Mouse (Mus musculus) liver, embryonic 14.5 days (tissue): ENCODE results near the gene Stxbp1. TPM values are rescaled to one million over a fixed set of nuclear protein-coding genes. Genes with fewer than 3 reads are reported as not detected.

ENCODE experiments used
- ATAC-seq: fragments of 200-750 bp; cut with Nextera tagmentation; 2 replicates; pipeline ENCODE4 v1.8.0; 2017; ENCODE audit warnings: moderate number of reproducible peaks, mild to moderate bottlenecking, moderate library complexity; ENCODE audit not compliant: insufficient read depth
- DNase-seq, 3 experiments: peaks; one replicate each; pipeline ENCODE4 v3.0.0-alpha.2; 2012 to 2013; ENCODE audit warnings: low read depth in 3 of 3, low spot score in 3 of 3
- H3K27ac ChIP-seq: fragments of 300-500 bp; sonication (generic); 2 replicates; pipeline ENCODE4 v1.5.1; 2014; ENCODE audit warnings: moderate library complexity, mild to moderate bottlenecking, control low read depth, inconsistent platforms
- H3K27me3 ChIP-seq: fragments of 300-500 bp; sonication (generic); 2 replicates; pipeline ENCODE4 v1.6.1; 2014; ENCODE audit warnings: mild to moderate bottlenecking, low read length, moderate library complexity; ENCODE audit not compliant: control insufficient read depth, insufficient read depth
- H3K36me3 ChIP-seq: fragments of 300-500 bp; sonication (generic); replicated peaks from 2 replicates; pipeline ENCODE4 v1.6.1; 2014; ENCODE audit warnings: low read depth; ENCODE audit not compliant: control insufficient read depth, insufficient read depth
- H3K4me1 ChIP-seq, 2 experiments: fragments of 200-500 bp in 1 of 2; fragments of 300-500 bp in 1 of 2; sonication (generic) in 1 of 2; replicated peaks; 2 replicates each; pipeline ENCODE4 v1.6.1; 2012 to 2014; ENCODE audit warnings: antibody characterized with exemption in 1 of 2, inconsistent platforms in 1 of 2, low read length in 1 of 2; ENCODE audit not compliant: control insufficient read depth in 2 of 2, insufficient read depth in 2 of 2
- H3K4me2 ChIP-seq: fragments of 300-500 bp; sonication (generic); 2 replicates; pipeline ENCODE4 v1.6.1; 2014; ENCODE audit warnings: low read depth, mild to moderate bottlenecking, control low read depth, moderate library complexity
- H3K4me3 ChIP-seq, 2 experiments: fragments of 200-500 bp in 1 of 2; fragments of 300-500 bp in 1 of 2; sonication (generic) in 1 of 2; 2 replicates each; pipeline ENCODE4 v1.5.1; 2012 to 2014; ENCODE audit warnings: low read depth in 2 of 2, low read length in 2 of 2, mild to moderate bottlenecking in 2 of 2, control low read depth in 1 of 2, inconsistent platforms in 1 of 2, moderate library complexity in 1 of 2; ENCODE audit not compliant: insufficient read depth in 1 of 2
- H3K9ac ChIP-seq: fragments of 300-500 bp; sonication (generic); replicated peaks from 2 replicates; pipeline ENCODE4 v1.6.1; 2014; ENCODE audit warnings: mild to moderate bottlenecking, control low read depth, moderate library complexity
- H3K9me3 ChIP-seq: fragments of 300-500 bp; sonication (generic); 2 replicates; pipeline ENCODE4 v1.6.1; 2016; ENCODE audit warnings: low read length, mixed read lengths; ENCODE audit not compliant: control insufficient read depth
- CTCF ChIP-seq: IDR thresholded peaks from 2 replicates; pipeline ENCODE4 v1.5.1; 2016; ENCODE audit warnings: antibody characterized with exemption, low read depth, control low read depth
- EP300 ChIP-seq: IDR thresholded peaks from 2 replicates; pipeline ENCODE4 v1.6.1; 2016; ENCODE audit warnings: antibody characterized with exemption, low read depth
- WGBS: fragments of 180-500 bp; shearing (Covaris S2); extraction: QIAGEN DNeasy Blood & Tissue Kit; methylation state at CpG from one replicate; pipeline ENCODE4 v1.1.7; 2014; ENCODE audit not compliant: insufficient replicate concordance; 5-methylcytosine and 5-hydroxymethylcytosine counted together
- polyA plus RNA-seq, 2 experiments: library from polyadenylated mRNA; depleted of rRNA in 1 of 2; stranded (reverse) in 1 of 2; unstranded in 1 of 2; fragments of >200 nt; fragmentation: Nextera tagmentation in 1 of 2; extraction: Ambion mirVana in 1 of 2; gene quantifications; 2 replicates each; pipeline versions ENCODE4 v1.2.1 to v1.2.3; 2012 to 2014

The Stxbp1 gene
- polyA plus RNA-seq, 2 experiments = 2.1 to 2.6 TPM

DNA sequence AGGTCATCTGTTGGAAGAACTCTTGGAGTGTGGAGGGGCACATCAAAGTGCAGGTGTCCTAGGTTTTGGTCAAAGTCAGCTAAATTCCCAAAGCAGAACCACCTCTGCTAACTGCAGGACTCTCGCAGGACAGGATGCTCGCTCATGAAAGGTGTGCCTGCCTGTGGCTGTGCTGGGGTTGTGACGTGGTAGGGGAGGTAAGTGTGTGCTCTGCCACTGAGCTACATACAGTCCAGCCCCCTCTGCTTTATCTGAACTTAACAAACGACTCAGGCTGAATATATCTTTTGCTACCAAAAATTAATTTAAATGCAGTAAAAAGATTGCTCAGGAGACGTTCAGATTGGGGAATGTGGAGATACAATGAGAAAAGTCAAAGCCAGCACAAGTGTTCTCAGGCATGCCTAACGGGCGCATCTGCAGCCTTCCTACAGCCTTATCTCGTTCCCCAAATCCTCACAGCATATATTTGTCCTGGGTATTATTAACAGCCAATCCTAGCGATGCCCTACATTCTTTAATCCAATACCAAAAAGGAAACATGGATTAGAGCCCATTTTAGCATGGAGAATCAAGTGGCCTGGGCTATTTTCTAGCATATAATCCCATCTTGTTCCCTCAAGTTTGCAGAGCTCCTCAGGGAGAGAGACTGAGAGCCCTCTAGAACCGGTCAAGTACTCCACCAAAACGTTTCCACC is 17.9 kb downstream of the Stxbp1 start:
- H3K27ac ChIP-seq = no peak overlapping the region
- DNase-seq (no peak), ATAC-seq (no peak)
- H3K4me1 ChIP-seq = no peaks in the 10 kb centered on the region
- WGBS = 35% methylated on average over 11 of the region's 11 CpGs
- H3K36me3 ChIP-seq = no peaks in the 10 kb centered on the region
- H3K4me2 ChIP-seq = no peak overlapping the region
- H3K9ac ChIP-seq = no peak overlapping the region
- no peak overlapping the region for H3K4me3 ChIP-seq
- no peaks in the 10 kb centered on the region for H3K9me3 ChIP-seq
- no peaks in the 10 kb centered on the region for H3K27me3 ChIP-seq
- no peak for TF ChIP-seq CTCF
- TF ChIP-seq EP300 = no peak

DNA sequence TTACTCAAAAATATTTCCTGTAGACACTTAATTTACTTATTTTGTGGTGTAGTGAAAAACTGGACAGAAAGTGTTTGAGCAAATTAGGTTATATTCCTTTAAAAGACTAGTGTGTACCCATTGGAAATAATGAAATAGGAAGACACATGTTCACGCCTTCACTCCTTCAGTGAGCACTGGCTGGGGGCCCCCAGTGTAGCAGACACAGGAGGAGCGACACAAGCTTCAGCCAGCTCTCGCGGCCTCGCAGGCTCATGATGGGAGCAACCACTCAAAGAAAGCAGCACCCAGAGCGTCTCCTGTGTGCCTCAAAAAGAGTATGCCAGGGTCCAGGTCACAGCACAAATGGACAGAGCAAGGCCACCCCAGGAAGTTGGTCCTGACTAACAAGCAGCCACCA is 21.2 kb downstream of the Stxbp1 start:
- H3K9me3 ChIP-seq = no peaks in the 10 kb centered on the region
- H3K36me3 ChIP-seq = no peaks in the 10 kb centered on the region
- no peak overlapping the region for H3K9ac ChIP-seq
- no peaks in the 10 kb centered on the region for H3K4me1 ChIP-seq
- no peak overlapping the region for H3K4me3 ChIP-seq
- no peaks in the 10 kb centered on the region for H3K27me3 ChIP-seq
- H3K4me2 ChIP-seq = no peak overlapping the region
- no peak for DNase-seq
- TF ChIP-seq EP300 = no peak
- 70% methylated on average over 6 of the region's 6 CpGs for WGBS
- H3K27ac ChIP-seq = no peak overlapping the region
- ATAC-seq = no peak

DNA sequence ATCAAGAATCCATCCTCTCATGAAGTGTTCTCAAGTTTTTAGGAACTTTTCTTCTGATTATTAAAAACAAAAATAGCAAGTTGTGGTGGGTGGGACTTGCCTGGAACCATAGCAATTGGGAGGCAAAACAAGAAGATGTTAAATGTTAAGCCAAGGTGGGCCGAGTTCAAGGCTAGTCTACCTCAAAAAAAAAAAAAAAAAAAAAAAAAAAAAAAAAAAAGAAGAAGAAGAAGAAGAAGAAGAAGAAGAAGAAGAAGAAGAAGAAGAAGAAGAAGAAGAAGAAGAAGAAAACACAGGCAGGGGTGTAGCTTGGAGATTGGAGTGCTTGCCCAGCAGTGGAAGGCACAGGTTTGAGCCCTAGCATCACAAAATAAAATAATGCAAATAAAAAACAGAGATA is 22.3 kb downstream of the Stxbp1 start:
- ATAC-seq = no peak

DNA sequence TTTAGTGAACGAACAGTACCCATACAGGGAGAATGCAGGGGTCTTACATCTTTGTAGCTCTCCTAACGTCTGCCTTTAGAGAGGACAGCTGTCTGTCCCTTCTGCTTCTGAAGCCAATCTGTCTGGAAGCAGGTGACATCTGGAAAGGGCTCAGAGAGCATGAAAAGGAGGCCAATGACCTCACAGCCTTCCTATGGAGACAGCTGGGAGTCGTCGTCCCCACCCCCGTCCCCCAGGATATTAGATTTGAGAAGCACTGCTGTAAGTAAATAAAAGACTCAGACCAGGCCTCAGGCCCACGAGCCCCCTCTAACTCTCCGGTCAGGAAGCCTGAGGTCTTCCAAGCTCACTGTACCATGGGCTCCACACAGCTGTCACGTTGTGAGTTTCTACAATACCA is 22.9 kb downstream of the Stxbp1 start:
- H3K27ac ChIP-seq = no peak overlapping the region
- H3K36me3 ChIP-seq = no peaks in the 10 kb centered on the region
- no peak overlapping the region for H3K9ac ChIP-seq
- H3K4me3 ChIP-seq = no peak overlapping the region
- DNase-seq = no peak
- H3K9me3 ChIP-seq = no peaks in the 10 kb centered on the region
- ATAC-seq = no peak
- WGBS = 69% methylated on average over 8 of the region's 8 CpGs
- H3K4me1 ChIP-seq = no peaks in the 10 kb centered on the region
- H3K27me3 ChIP-seq = no peaks in the 10 kb centered on the region
- no peak overlapping the region for H3K4me2 ChIP-seq
- no peak for TF ChIP-seq CTCF
- no peak for TF ChIP-seq EP300

More for the DNA sequence above, 22.3 kb downstream of the Stxbp1 start:
- DNase-seq = no peak
- WGBS = 59% methylated on average over 1 of the region's 1 CpGs
- H3K27me3 ChIP-seq = no peaks in the 10 kb centered on the region
- no peak overlapping the region for H3K4me3 ChIP-seq
- H3K4me2 ChIP-seq = no peak overlapping the region
- no peaks in the 10 kb centered on the region for H3K9me3 ChIP-seq
- TF ChIP-seq CTCF (no peak), EP300 (no peak)
- no peak overlapping the region for H3K9ac ChIP-seq
- no peak overlapping the region for H3K27ac ChIP-seq
- H3K4me1 ChIP-seq = no peaks in the 10 kb centered on the region
- no peaks in the 10 kb centered on the region for H3K36me3 ChIP-seq

DNA sequence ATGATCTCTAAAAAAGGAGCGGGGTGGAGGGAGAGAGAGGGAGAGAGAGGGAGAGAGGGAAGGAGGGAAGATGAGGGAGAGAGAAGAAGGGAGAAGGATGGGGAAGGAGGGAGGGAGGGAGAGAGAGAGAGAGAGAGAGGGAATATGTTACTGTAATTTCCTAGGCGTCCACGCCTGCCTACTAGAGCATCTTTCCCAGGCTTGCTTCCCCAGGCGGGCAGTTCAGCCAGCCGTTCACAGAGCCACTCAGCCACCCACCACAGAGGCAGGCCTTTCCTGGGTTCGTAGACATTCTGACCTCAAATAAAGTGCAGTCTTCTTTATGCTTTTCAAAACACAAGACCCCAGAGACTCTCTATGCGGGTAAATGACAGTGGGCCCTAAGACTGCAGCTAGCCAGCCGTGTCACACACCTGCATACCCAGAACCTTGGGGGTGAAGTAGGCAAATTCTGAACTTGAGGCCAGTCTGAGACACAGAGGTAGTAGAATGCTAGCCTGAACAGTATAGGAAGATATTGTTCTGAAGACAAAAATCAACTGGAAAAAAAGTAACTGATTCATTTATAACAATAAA is 23.4 kb downstream of the Stxbp1 start:
- Histone ChIP-seq H3K9ac (no peak overlapping the region), H3K36me3 (no peaks in the 10 kb centered on the region), H3K9me3 (no peaks in the 10 kb centered on the region), H3K27me3 (no peaks in the 10 kb centered on the region), H3K4me2 (no peak overlapping the region), H3K4me1 (no peaks in the 10 kb centered on the region), H3K27ac (no peak overlapping the region), H3K4me3 (no peak overlapping the region)
- ATAC-seq (no peak), DNase-seq (no peak)
- TF ChIP-seq EP300 (no peak), CTCF (no peak)
- WGBS = 72% methylated on average over 8 of the region's 8 CpGs
